ENCODE assay signal across 9 mouse cellular contexts in genomic region chr9:94738555-94739427, GRCm38 (mm10).
DNase-seq lines count a peak whose midpoint lies in the region; TF ChIP-seq lines count a peak whose summit lies in the region.
"Had no signal": no experiment of that assay in that cellular context is flagged by ENCODE, and none has a peak within 500 bp of the region (broad histone marks: within the 10 kb centered on the region; RNA-seq: fewer than 3 reads in every experiment).

No protein-coding gene starts in this region.

- intact Hi-C loops in gastrocnemius, postnatal 14 days (cut with DNase I; ENCODE audit: low total_unique reads), result loop anchor here (10.0 kb wide), 1 partner anchor 716 kb away; no protein-coding TSS in a partner anchor

- DNase-seq in CD8-positive naive resting alpha-beta T cell, adult 2 months (ENCODE audit: low read depth in 2 of 2, low spot score in 2 of 2), result peak; percentile 37 to 51
- peak; percentile 67 for DNase-seq in ZHBTc4 (ENCODE audit: low read depth, low spot score)
- DNase-seq in cerebellum, postnatal 36 days, result peak; percentile 72 to 82
- DNase-seq in gastrocnemius, postnatal 14 days, result peak; percentile 53
- DNase-seq in kidney, postnatal 25 days, result peak; percentile 50 to 79
- DNase-seq in lung, adult 2 months, result peak; percentile 20
- peak; percentile 26 for DNase-seq in ovary, postnatal 36 days (ENCODE audit: low spot score)
- peak; percentile 77 for DNase-seq in thymus, postnatal 4 days

- TF ChIP-seq POLR2A in lung, adult 2 months (IDR thresholded peaks at IDR 0.05; ENCODE audit: borderline replicate concordance, extremely low read depth, low read depth, low read length), result no peak

- no peaks in the 10 kb centered on the region for H3K4me1 ChIP-seq in lung, adult 2 months (ENCODE audit: control insufficient read depth, insufficient read depth, low read length)

- H3K4me3 ChIP-seq in lung, adult 2 months (replicated peaks; ENCODE audit: extremely low read depth, low read depth, low read length), result no peak overlapping the region
- H3K4me3 ChIP-seq: heart, embryonic 13.5 days had no signal

- 40% methylated on average over 6 of the region's 6 CpGs for WGBS in lung, adult 2 months

- peak; percentile 20; the same call in 1 of the 2 replicates for TF ChIP-seq CTCF in lung, adult 2 months (IDR thresholded peaks at IDR 0.05; ENCODE audit: insufficient read depth, low read length)

Comparison
In these comparisons a context has a peak if more than half of its experiments do, and no peak if none do; other contexts are left out.
1. DNase-seq: peak in every context shown above with its lines; median percentile 77 in cerebellum, postnatal 36 days; 77 in thymus, postnatal 4 days; 67 in ZHBTc4; 64 in kidney, postnatal 25 days; 53 in gastrocnemius, postnatal 14 days; 44 in CD8-positive naive resting alpha-beta T cell, adult 2 months; 26 in ovary, postnatal 36 days; 20 in lung, adult 2 months.